Mouse (Mus musculus): Measurements from ENCODE around the gene Gcnt4.

Gene Gcnt4

DNA sequence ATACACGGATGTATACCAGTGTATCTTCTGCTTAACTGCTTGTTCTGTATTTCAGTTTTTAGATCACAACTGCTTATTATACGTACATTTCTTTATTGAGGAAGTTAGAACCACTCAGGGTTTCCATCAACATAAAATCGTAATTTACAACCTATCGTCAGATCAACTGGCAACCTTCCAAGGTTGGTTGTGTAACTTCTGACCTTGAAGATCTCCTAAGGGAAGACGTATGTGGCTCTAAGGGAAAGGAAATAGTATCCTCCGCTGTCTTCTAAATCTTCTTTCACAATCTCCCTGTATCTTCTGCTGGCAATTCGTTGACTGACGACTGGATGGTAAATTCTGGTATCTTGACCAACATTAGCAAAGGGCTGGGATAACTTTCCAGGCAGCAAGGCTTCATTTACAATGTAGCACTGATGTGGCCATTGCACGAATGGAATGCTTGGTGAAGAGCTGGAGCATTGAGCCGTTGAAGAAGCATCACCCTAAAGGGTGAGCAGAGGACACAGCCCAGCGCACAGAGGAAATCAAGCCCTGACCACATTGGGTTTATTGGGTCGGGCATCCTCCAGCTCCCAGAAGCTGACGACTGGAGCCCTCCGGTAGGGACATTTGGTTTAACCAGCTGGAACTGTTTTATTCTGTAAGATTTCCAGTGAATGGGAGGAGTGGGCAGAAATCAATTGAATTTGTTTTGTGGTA is 66.2 kb downstream of the Gcnt4 start:
- DNase-seq (ENCODE audit: low spot score) = no peak

- no peak for DNase-seq (ENCODE audit: low spot score)
Measured at GRCm38 (mm10) chr13:96993291-96993989, 69.0 kb downstream of the Gcnt4 start.

DNA sequence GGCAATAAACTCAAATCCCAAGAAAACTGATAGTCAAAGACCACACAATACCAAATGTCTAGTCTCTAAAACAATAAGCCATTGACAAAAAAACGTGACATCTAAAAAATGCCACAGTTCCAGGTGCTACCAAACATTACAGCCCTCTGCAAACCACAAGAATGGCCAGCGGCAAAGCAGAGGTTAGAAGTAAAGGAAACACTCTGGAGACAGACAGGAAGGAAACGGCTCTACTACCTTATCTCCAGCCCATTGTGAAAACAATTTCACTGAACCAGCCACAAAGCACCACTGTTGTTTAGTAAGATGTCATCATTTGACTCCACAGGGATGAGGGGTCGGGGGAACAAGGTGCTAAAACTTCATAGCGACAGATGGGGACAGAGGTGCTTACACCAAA is 70.8 kb downstream of the Gcnt4 start:
- DNase-seq (ENCODE audit: low spot score) = no peak

- no peak for DNase-seq (ENCODE audit: low spot score)
Measured at GRCm38 (mm10) chr13:96997080-96997479, 72.6 kb downstream of the Gcnt4 start.
